ENCODE assay signal across 19 mouse cellular contexts in genomic region chr17:15294165-15294585, GRCm38 (mm10).
A peak's percentile ranks its signal among the peaks of the same experiment; 100 is the strongest.
DNase-seq lines count a peak whose midpoint lies in the region; ATAC-seq and TF ChIP-seq lines count a peak whose summit lies in the region.
"Had no signal": no experiment of that assay in that cellular context is flagged by ENCODE, and none has a peak within 500 bp of the region (broad histone marks: within the 10 kb centered on the region; RNA-seq: fewer than 3 reads in every experiment).

No protein-coding gene starts in this region.

- no peaks in the 10 kb centered on the region for H3K9me3 ChIP-seq in heart, embryonic 11.5 days (replicated peaks; ENCODE audit: control insufficient read depth, low read length)
- no peaks in the 10 kb centered on the region for H3K9me3 ChIP-seq in hindbrain, embryonic 13.5 days
- H3K9me3 ChIP-seq in midbrain, embryonic 16.5 days (replicated peaks; ENCODE audit: control insufficient read depth, low read length, poor library complexity, severe bottlenecking) = no peaks in the 10 kb centered on the region

- no peak overlapping the region for H3K4me3 ChIP-seq in heart, embryonic 11.5 days (ENCODE audit: low read depth, low read length)
- no peak overlapping the region for H3K4me3 ChIP-seq in hindbrain, embryonic 13.5 days
- H3K4me3 ChIP-seq in midbrain, embryonic 16.5 days (ENCODE audit: low read depth, low read length) = no peak overlapping the region

- WGBS in heart, embryonic 11.5 days (ENCODE audit: insufficient replicate concordance) = 72% methylated on average over 5 of the region's 5 CpGs
- WGBS in hindbrain, embryonic 13.5 days = 32% methylated on average over 5 of the region's 5 CpGs
- 43% methylated on average over 5 of the region's 5 CpGs for WGBS in midbrain, embryonic 16.5 days

- H3K4me1 ChIP-seq in heart, embryonic 11.5 days (ENCODE audit: control insufficient read depth, insufficient read depth, low read length) = peaks cover 4% of the 10 kb centered on the region; the same call in 1 of the 2 replicates
- peaks cover 19% of the 10 kb centered on the region for H3K4me1 ChIP-seq in hindbrain, embryonic 13.5 days (replicated peaks)
- no peaks in the 10 kb centered on the region for H3K4me1 ChIP-seq in midbrain, embryonic 16.5 days (ENCODE audit: control insufficient read depth, insufficient read depth, low read length)

- no peak for TF ChIP-seq POLR2A in brain, embryonic 14.5 days (IDR thresholded peaks at IDR 0.05; ENCODE audit: borderline replicate concordance, extremely low read depth, insufficient read depth, insufficient read length, poor library complexity, severe bottlenecking)

- H3K27ac ChIP-seq in heart, embryonic 11.5 days (ENCODE audit: low read depth, low read length) = no peak overlapping the region
- H3K27ac ChIP-seq in hindbrain, embryonic 13.5 days = no peak overlapping the region
- H3K27ac ChIP-seq in midbrain, embryonic 16.5 days (ENCODE audit: low read length) = no peak overlapping the region

- no peaks in the 10 kb centered on the region; the same call in 1 of the 2 replicates for H3K27me3 ChIP-seq in heart, embryonic 11.5 days (ENCODE audit: control insufficient read depth, insufficient read depth, low read length)
- peaks cover 7% of the 10 kb centered on the region; the same call in 1 of the 2 replicates for H3K27me3 ChIP-seq in hindbrain, embryonic 13.5 days
- H3K27me3 ChIP-seq in midbrain, embryonic 16.5 days (ENCODE audit: control insufficient read depth, insufficient read depth, low read depth, low read length) = no peaks in the 10 kb centered on the region
- H3K27me3 ChIP-seq: Patski had no signal

- no peaks in the 10 kb centered on the region for H3K36me3 ChIP-seq in heart, embryonic 11.5 days (ENCODE audit: control insufficient read depth, insufficient read depth, low read length)
- H3K36me3 ChIP-seq in hindbrain, embryonic 13.5 days = no peaks in the 10 kb centered on the region
- H3K36me3 ChIP-seq in midbrain, embryonic 16.5 days (ENCODE audit: control insufficient read depth, insufficient read depth, low read length) = no peaks in the 10 kb centered on the region

- peak; percentile 73 for DNase-seq in heart, adult 11 months
- peak; percentile 27 for DNase-seq in brain, embryonic 14.5 days (ENCODE audit: low read depth)
- no peak for DNase-seq in frontal cortex, adult 2 months (ENCODE audit: extremely low spot score in 1 of 2, low spot score in 1 of 2)
- no peak for DNase-seq in spleen, postnatal 14 days (ENCODE audit: low spot score in 2 of 2)
- DNase-seq: cerebellum, adult 9-10 months; gastrocnemius, postnatal 10 days; heart, postnatal 10 days; kidney, adult 8-10 months; kidney, postnatal 4 days; liver; liver, postnatal 0 days; lung, postnatal 14 days; right cerebral cortex, adult 18-20 months; thymus, adult 2 months had no signal

- no peak for TF ChIP-seq CTCF in brain, embryonic 14.5 days (IDR thresholded peaks at IDR 0.05; ENCODE audit: borderline replicate concordance, extremely low read depth, insufficient read depth, insufficient read length)

- H3K9ac ChIP-seq in heart, embryonic 11.5 days (ENCODE audit: low read depth, low read length) = no peak overlapping the region
- H3K9ac ChIP-seq in hindbrain, embryonic 13.5 days = no peak overlapping the region
- H3K9ac ChIP-seq in midbrain, embryonic 16.5 days (ENCODE audit: low read depth, low read length) = no peak overlapping the region
- H3K9ac ChIP-seq: liver, postnatal 0 days had no signal

- H3K4me2 ChIP-seq in heart, embryonic 11.5 days = no peak overlapping the region
- no peak overlapping the region for H3K4me2 ChIP-seq in hindbrain, embryonic 13.5 days
- H3K4me2 ChIP-seq in midbrain, embryonic 16.5 days (ENCODE audit: low read length) = no peak overlapping the region

- no peak for ATAC-seq in heart, embryonic 11.5 days (replicated peaks; ENCODE audit: insufficient number of reproducible peaks, low FRiP score, low TSS enrichment)
- peak; percentile 46; the same call in 1 of the 2 replicates for ATAC-seq in hindbrain, embryonic 13.5 days (ENCODE audit: low FRiP score)
- ATAC-seq in midbrain, embryonic 16.5 days = peak; percentile 28; the same call in 1 of the 2 replicates
- ATAC-seq: inflammation-experienced regulatory T-cells, adult 6 months; liver, postnatal 0 days; Patski had no signal

Comparison
In these comparisons a context has a peak if more than half of its experiments do, and no peak if none do; other contexts are left out.
1. DNase-seq: peak in heart, adult 11 months (single experiment) and brain, embryonic 14.5 days (single experiment); none in frontal cortex, adult 2 months (0 of 2) and spleen, postnatal 14 days (0 of 2).